Mouse (Mus musculus) naive thymus-derived CD4-positive, alpha-beta T cell, adult 2 months (primary cell): ENCODE data around the gene Gm21560.
"Not testable (repeated sequence)": the region's sequence is repeated elsewhere in the genome, so short reads cannot be mapped to it uniquely, and the experiment has no call there.

Source experiments
- DNase-seq: peaks from one replicate; pipeline ENCODE4 v3.0.0-alpha.2; 2011; ENCODE audit warnings: low read depth

Gm21560 gene

GRCm38 (mm10) chr14:6219192-6219591 is at the start of gene Gm21560:
Gene Gm21560, minus strand, starts transcription at chr14:6219292.
- not testable (repeated sequence) for DNase-seq

GRCm38 (mm10) chr14:6163538-6163937 is 55.6 kb downstream of the Gm21560 start:
- not testable (repeated sequence) for DNase-seq

GRCm38 (mm10) chr14:6161085-6161484 is 58.0 kb downstream of the Gm21560 start:
- DNase-seq = not testable (repeated sequence)
